Comparison of ENCODE assay signal across 31 mouse cellular contexts in genomic region chr12:92645006-92645624, GRCm38 (mm10).
A peak's percentile ranks its signal among the peaks of the same experiment; 100 is the strongest.
DNase-seq lines count a peak whose midpoint lies in the region; ATAC-seq and TF ChIP-seq lines count a peak whose summit lies in the region.
"Had no signal": no experiment of that assay in that cellular context is flagged by ENCODE, and none has a peak within 500 bp of the region (broad histone marks: within the 10 kb centered on the region; RNA-seq: fewer than 3 reads in every experiment).

No protein-coding gene starts in this region.

- no peak for TF ChIP-seq CTCF in hindbrain, postnatal 0 days (IDR thresholded peaks at IDR 0.05; ENCODE audit: low read depth)

- no peaks in the 10 kb centered on the region for H3K36me3 ChIP-seq in hindbrain, postnatal 0 days (ENCODE audit: insufficient read depth, low read length)
- H3K36me3 ChIP-seq in hindbrain, embryonic 11.5 days (ENCODE audit: control insufficient read depth, insufficient read depth, low read length), result no peaks in the 10 kb centered on the region
- no peaks in the 10 kb centered on the region for H3K36me3 ChIP-seq in forebrain, embryonic 16.5 days (ENCODE audit: control insufficient read depth, insufficient read depth)
- H3K36me3 ChIP-seq: embryonic facial prominence, embryonic 12.5 days; G1E; hindbrain, embryonic 10.5 days; limb, embryonic 12.5 days; liver, embryonic 15.5 days; lung, embryonic 15.5 days; midbrain, embryonic 12.5 days had no signal

- no peaks in the 10 kb centered on the region for H3K9me3 ChIP-seq in hindbrain, postnatal 0 days (ENCODE audit: low read length)
- H3K9me3 ChIP-seq in hindbrain, embryonic 11.5 days (ENCODE audit: control insufficient read depth, low read length), result no peaks in the 10 kb centered on the region
- H3K9me3 ChIP-seq in forebrain, embryonic 16.5 days (ENCODE audit: control insufficient read depth, low read length), result no peaks in the 10 kb centered on the region
- H3K9me3 ChIP-seq: embryonic facial prominence, embryonic 12.5 days; G1E; hindbrain, embryonic 10.5 days; limb, embryonic 12.5 days; liver, embryonic 15.5 days; lung, embryonic 15.5 days; midbrain, embryonic 12.5 days had no signal

- no peak overlapping the region for H3K4me2 ChIP-seq in hindbrain, postnatal 0 days (ENCODE audit: low read depth, low read length)
- H3K4me2 ChIP-seq in hindbrain, embryonic 11.5 days (replicated peaks; ENCODE audit: low read depth, low read length), result no peak overlapping the region
- no peak overlapping the region for H3K4me2 ChIP-seq in forebrain, embryonic 16.5 days (ENCODE audit: low read length)
- H3K4me2 ChIP-seq: embryonic facial prominence, embryonic 12.5 days; limb, embryonic 12.5 days; liver, embryonic 15.5 days; lung, embryonic 15.5 days; midbrain, embryonic 12.5 days had no signal

- ATAC-seq in hindbrain, postnatal 0 days, result 0 out of 2 replicates have a peak, but pooled peaks have one; percentile 35
- no peak for ATAC-seq in hindbrain, embryonic 11.5 days (ENCODE audit: low FRiP score)
- ATAC-seq in forebrain, embryonic 16.5 days, result peak; percentile 79
- ATAC-seq in monocyte, adult 5-6 weeks (replicated peaks; ENCODE audit: insufficient number of reproducible peaks, low FRiP score, low TSS enrichment, poor library complexity, severe bottlenecking), result no peak
- ATAC-seq: intestine, postnatal 0 days; Patski had no signal

- H3K27ac ChIP-seq in hindbrain, postnatal 0 days, result no peak overlapping the region
- no peak overlapping the region for H3K27ac ChIP-seq in hindbrain, embryonic 11.5 days (ENCODE audit: low read depth, low read length)
- no peak overlapping the region for H3K27ac ChIP-seq in forebrain, embryonic 16.5 days (ENCODE audit: low read length)
- H3K27ac ChIP-seq: embryonic facial prominence, embryonic 12.5 days; hindbrain, embryonic 10.5 days; left cerebral cortex, adult 2 months; limb, embryonic 12.5 days; liver, embryonic 15.5 days; lung, embryonic 15.5 days; midbrain, embryonic 12.5 days; stomach, postnatal 0 days had no signal

- H3K4me3 ChIP-seq in hindbrain, postnatal 0 days (ENCODE audit: low read length), result no peak overlapping the region
- H3K4me3 ChIP-seq in hindbrain, embryonic 11.5 days (ENCODE audit: low read depth, low read length), result no peak overlapping the region
- no peak overlapping the region for H3K4me3 ChIP-seq in forebrain, embryonic 16.5 days (replicated peaks; ENCODE audit: low read length)
- H3K4me3 ChIP-seq: embryonic facial prominence, embryonic 12.5 days; hindbrain, embryonic 10.5 days; left cerebral cortex, adult 2 months; limb, embryonic 12.5 days; liver, embryonic 15.5 days; lung, embryonic 15.5 days; midbrain, embryonic 12.5 days had no signal

- WGBS in hindbrain, postnatal 0 days, result 54% methylated on average over 4 of the region's 4 CpGs
- 82% methylated on average over 4 of the region's 4 CpGs for WGBS in hindbrain, embryonic 11.5 days
- WGBS in forebrain, embryonic 16.5 days, result 31% methylated on average over 4 of the region's 4 CpGs

- H3K9ac ChIP-seq in hindbrain, postnatal 0 days (replicated peaks; ENCODE audit: low read length), result no peak overlapping the region
- H3K9ac ChIP-seq in hindbrain, embryonic 11.5 days (ENCODE audit: low read depth, low read length), result no peak overlapping the region
- H3K9ac ChIP-seq in forebrain, embryonic 16.5 days (replicated peaks; ENCODE audit: low read depth, low read length), result no peak overlapping the region
- H3K9ac ChIP-seq: embryonic facial prominence, embryonic 12.5 days; limb, embryonic 12.5 days; liver, embryonic 15.5 days; lung, embryonic 15.5 days; midbrain, embryonic 12.5 days had no signal

- peak; percentile 21 to 49 for DNase-seq in cerebellum, postnatal 10 days
- DNase-seq in cerebellum, postnatal 25 days, result no peak
- peak; percentile 53 for DNase-seq in hindbrain, postnatal 0 days (ENCODE audit: low spot score)
- DNase-seq in hindbrain, embryonic 11.5 days (ENCODE audit: low spot score), result no peak
- DNase-seq in brain, adult 2 months (ENCODE audit: low read depth, low spot score), result peak; percentile 17
- DNase-seq in c-Kit-positive CD71-positive TER-119-positive erythroid progenitor cells, embryonic 14.5 days (ENCODE audit: low spot score), result no peak
- DNase-seq: adrenal gland, postnatal 10 days; cerebellum, adult 11 months; cerebellum, postnatal 36 days; embryo, embryonic 11 days; gastrocnemius, postnatal 14 days; heart, postnatal 14 days; kidney, adult 9 months; kidney, postnatal 14 days; right cerebral cortex, adult 18-20 months; spleen, adult 18-20 months; thymus, adult 18-20 months; thymus, postnatal 25 days had no signal

- H3K4me1 ChIP-seq in hindbrain, postnatal 0 days (ENCODE audit: insufficient read depth, low read length), result no peaks in the 10 kb centered on the region
- no peaks in the 10 kb centered on the region for H3K4me1 ChIP-seq in hindbrain, embryonic 11.5 days (replicated peaks; ENCODE audit: control insufficient read depth, insufficient read depth, low read length)
- peaks cover 3% of the 10 kb centered on the region; the same call in 1 of the 2 replicates for H3K4me1 ChIP-seq in forebrain, embryonic 16.5 days (replicated peaks; ENCODE audit: control insufficient read depth, insufficient read depth, low read length)
- H3K4me1 ChIP-seq: embryonic facial prominence, embryonic 12.5 days; hindbrain, embryonic 10.5 days; limb, embryonic 12.5 days; liver, embryonic 15.5 days; lung, embryonic 15.5 days; midbrain, embryonic 12.5 days had no signal

- no peaks in the 10 kb centered on the region for H3K27me3 ChIP-seq in hindbrain, postnatal 0 days (ENCODE audit: insufficient read depth, low read length)
- H3K27me3 ChIP-seq in hindbrain, embryonic 11.5 days (ENCODE audit: control insufficient read depth, insufficient read depth, low read length), result no peaks in the 10 kb centered on the region
- no peaks in the 10 kb centered on the region for H3K27me3 ChIP-seq in forebrain, embryonic 16.5 days (replicated peaks; ENCODE audit: control insufficient read depth, insufficient read depth, low read length)
- H3K27me3 ChIP-seq: embryonic facial prominence, embryonic 12.5 days; limb, embryonic 12.5 days; liver, embryonic 15.5 days; lung, embryonic 15.5 days; midbrain, embryonic 12.5 days; Patski had no signal

Comparison
In these comparisons a context has a peak if more than half of its experiments do, and no peak if none do; other contexts are left out.
1. DNase-seq: peak in cerebellum, postnatal 10 days (2 of 2), hindbrain, postnatal 0 days (single experiment) and brain, adult 2 months (single experiment); none in cerebellum, postnatal 25 days (0 of 2), hindbrain, embryonic 11.5 days (single experiment) and c-Kit-positive CD71-positive TER-119-positive erythroid progenitor cells, embryonic 14.5 days (single experiment).
2. ATAC-seq: peak in hindbrain, postnatal 0 days (single experiment) and forebrain, embryonic 16.5 days (single experiment); none in hindbrain, embryonic 11.5 days (single experiment) and monocyte, adult 5-6 weeks (single experiment).